Mouse (Mus musculus) limb, embryonic 14.5 days (tissue): ENCODE results near the gene AW011738. TPM values are rescaled to one million over a fixed set of nuclear protein-coding genes. Genes with fewer than 3 reads are reported as not detected.

Experiments used
- ATAC-seq: fragments of 200-750 bp; cut with Nextera tagmentation; 2 replicates; pipeline ENCODE4 v1.8.0; 2017; ENCODE audit warnings: low read depth, moderate number of reproducible peaks, moderate TSS enrichment; ENCODE audit not compliant: low FRiP score
- DNase-seq: peaks from one replicate; pipeline ENCODE4 v3.0.0-alpha.2; 2015; ENCODE audit warnings: low spot score
- H3K27ac ChIP-seq: fragments of 300-500 bp; sonication (generic); replicated peaks from 2 replicates; pipeline ENCODE4 v1.5.1; 2014; ENCODE audit warnings: low read depth, mild to moderate bottlenecking, low read length, moderate library complexity, mixed read lengths
- H3K27me3 ChIP-seq: fragments of 300-500 bp; sonication (generic); 2 replicates; pipeline ENCODE4 v1.6.1; 2014; ENCODE audit warnings: low read length, mixed read lengths; ENCODE audit not compliant: control insufficient read depth, insufficient read depth
- H3K36me3 ChIP-seq: fragments of 300-500 bp; sonication (generic); 2 replicates; pipeline ENCODE4 v1.6.1; 2014; ENCODE audit warnings: mild to moderate bottlenecking, low read length, moderate library complexity, mixed read lengths; ENCODE audit not compliant: control insufficient read depth, insufficient read depth
- H3K4me1 ChIP-seq: fragments of 300-500 bp; sonication (generic); 2 replicates; pipeline ENCODE4 v1.6.1; 2014; ENCODE audit warnings: antibody characterized with exemption, low read length, mixed read lengths; ENCODE audit not compliant: control insufficient read depth, insufficient read depth
- H3K4me2 ChIP-seq: fragments of 300-500 bp; sonication (generic); replicated peaks from 2 replicates; pipeline ENCODE4 v1.6.1; 2014; ENCODE audit warnings: low read depth, mild to moderate bottlenecking, low read length, moderate library complexity; ENCODE audit not compliant: severe bottlenecking
- H3K4me3 ChIP-seq: fragments of 300-500 bp; sonication (generic); replicated peaks from 2 replicates; pipeline ENCODE4 v1.5.1; 2014; ENCODE audit warnings: low read length
- H3K9ac ChIP-seq: fragments of 300-500 bp; sonication (generic); 2 replicates; pipeline ENCODE4 v1.6.1; 2014; ENCODE audit warnings: mild to moderate bottlenecking, low read depth, low read length, moderate library complexity; ENCODE audit not compliant: severe bottlenecking
- H3K9me3 ChIP-seq: fragments of 300-500 bp; sonication (generic); 2 replicates; pipeline ENCODE4 v1.6.1; 2016; ENCODE audit warnings: low read length; ENCODE audit not compliant: control insufficient read depth
- POLR2A ChIP-seq: fragments of 200-500 bp; IDR thresholded peaks from 2 replicates; pipeline ENCODE4 v1.8.0; 2012; ENCODE audit warnings: inconsistent platforms, mild to moderate bottlenecking, moderate library complexity, borderline replicate concordance; ENCODE audit not compliant: insufficient read depth, insufficient read length; ENCODE audit errors: extremely low read depth
- WGBS: fragments of 180-500 bp; shearing (Covaris S2); extraction: QIAGEN DNeasy Blood & Tissue Kit; methylation state at CpG from one replicate; pipeline ENCODE4 v1.1.7; 2014; 5-methylcytosine and 5-hydroxymethylcytosine counted together
- polyA plus RNA-seq, 2 experiments: library from polyadenylated mRNA; depleted of rRNA in 1 of 2; stranded (reverse) in 1 of 2; unstranded in 1 of 2; fragments of >200 nt; fragmentation: Nextera tagmentation in 1 of 2; extraction: Ambion mirVana in 1 of 2; gene quantifications; 2 replicates each; pipeline versions ENCODE4 v1.2.1 to v1.2.3; 2012 to 2014

Gene AW011738
- polyA plus RNA-seq, 2 experiments: 1.4 to 2.4 TPM

DNA sequence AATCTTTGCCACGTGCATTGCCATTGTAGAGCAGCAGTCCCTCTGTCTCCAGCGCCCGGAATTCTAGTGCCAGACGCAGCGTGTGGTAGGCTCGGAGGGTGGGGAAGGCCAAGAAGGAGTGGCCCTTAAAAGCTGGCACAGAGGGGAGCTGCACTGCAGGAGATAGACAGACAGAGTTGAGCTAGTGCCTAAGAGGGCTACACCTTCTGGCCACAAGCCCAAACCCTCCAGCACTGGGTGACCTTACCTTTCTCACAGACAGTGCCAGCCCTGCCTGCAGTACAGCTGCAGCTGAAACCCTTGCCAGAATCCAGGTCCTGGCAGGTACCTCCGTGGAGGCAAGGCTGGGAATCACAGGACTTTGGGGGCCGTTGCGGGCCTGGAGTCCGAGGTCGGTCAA is 31.3 kb upstream of the AW011738 start:
- Histone ChIP-seq H3K4me3 (no peak overlapping the region), H3K36me3 (peaks cover 97% of the 10 kb centered on the region), H3K4me1 (no peaks in the 10 kb centered on the region), H3K9ac (no peak overlapping the region), H3K9me3 (no peaks in the 10 kb centered on the region), H3K4me2 (no peak overlapping the region), H3K27ac (no peak overlapping the region), H3K27me3 (no peaks in the 10 kb centered on the region)
- 93% methylated on average over 11 of the region's 11 CpGs for WGBS
- DNase-seq (no peak), ATAC-seq (no peak)
- no peak for TF ChIP-seq POLR2A

DNA sequence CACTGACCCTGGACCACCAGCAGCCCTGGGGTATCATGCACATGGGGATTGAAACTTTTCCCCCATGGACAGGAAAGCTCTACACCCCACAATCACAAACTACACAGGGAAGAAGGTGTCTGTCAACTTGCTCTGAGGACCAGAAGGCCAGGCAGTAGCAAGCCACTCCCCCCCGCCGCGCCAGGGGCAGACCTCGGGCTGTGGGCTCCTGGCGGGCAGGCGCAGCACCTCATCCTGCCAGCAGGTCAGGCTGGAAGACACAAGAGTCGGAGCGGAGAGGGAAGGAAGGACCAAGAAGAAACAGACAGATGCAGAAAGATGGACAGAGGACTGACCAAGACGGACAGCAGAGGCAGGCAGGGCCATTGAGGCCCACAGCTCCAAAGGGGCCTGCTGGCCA is 25.5 kb upstream of the AW011738 start:
- Histone ChIP-seq H3K9me3 (no peaks in the 10 kb centered on the region), H3K4me1 (no peaks in the 10 kb centered on the region), H3K4me3 (no peak overlapping the region), H3K27ac (no peak overlapping the region), H3K27me3 (no peaks in the 10 kb centered on the region), H3K9ac (no peak overlapping the region), H3K4me2 (no peak overlapping the region), H3K36me3 (peaks cover 83% of the 10 kb centered on the region)
- ATAC-seq (no peak), DNase-seq (no peak)
- no peak for TF ChIP-seq POLR2A
- WGBS: 92% methylated on average over 9 of the region's 9 CpGs

DNA sequence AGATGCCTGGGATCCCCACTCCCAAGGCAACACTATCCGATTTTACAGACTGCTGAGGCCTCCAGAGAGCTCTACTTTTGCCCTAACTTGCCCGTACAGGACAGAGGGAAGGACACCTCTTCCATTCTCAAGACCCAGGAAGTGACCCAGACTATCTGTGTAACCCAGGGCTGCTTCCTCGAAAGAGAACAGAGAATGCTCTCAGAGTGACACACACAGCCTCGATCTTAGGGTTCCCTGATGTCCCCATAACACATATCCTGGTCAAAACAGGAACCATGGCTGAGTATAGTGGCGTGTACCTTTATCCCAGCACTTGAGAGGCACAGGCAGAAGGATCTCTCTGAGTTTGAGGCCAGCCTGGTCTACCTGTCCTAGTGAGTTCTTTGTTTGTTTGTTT is 19.4 kb upstream of the AW011738 start:
- peaks cover 50% of the 10 kb centered on the region for H3K36me3 ChIP-seq
- H3K4me1 ChIP-seq: peaks cover 16% of the 10 kb centered on the region
- no peak overlapping the region for H3K4me3 ChIP-seq
- H3K27me3 ChIP-seq: no peaks in the 10 kb centered on the region
- no peak overlapping the region for H3K9ac ChIP-seq
- no peak overlapping the region for H3K4me2 ChIP-seq
- no peaks in the 10 kb centered on the region for H3K9me3 ChIP-seq
- no peak for ATAC-seq
- 87% methylated on average over 5 of the region's 5 CpGs for WGBS
- TF ChIP-seq POLR2A: no peak
- DNase-seq: no peak
- H3K27ac ChIP-seq: no peak overlapping the region

DNA sequence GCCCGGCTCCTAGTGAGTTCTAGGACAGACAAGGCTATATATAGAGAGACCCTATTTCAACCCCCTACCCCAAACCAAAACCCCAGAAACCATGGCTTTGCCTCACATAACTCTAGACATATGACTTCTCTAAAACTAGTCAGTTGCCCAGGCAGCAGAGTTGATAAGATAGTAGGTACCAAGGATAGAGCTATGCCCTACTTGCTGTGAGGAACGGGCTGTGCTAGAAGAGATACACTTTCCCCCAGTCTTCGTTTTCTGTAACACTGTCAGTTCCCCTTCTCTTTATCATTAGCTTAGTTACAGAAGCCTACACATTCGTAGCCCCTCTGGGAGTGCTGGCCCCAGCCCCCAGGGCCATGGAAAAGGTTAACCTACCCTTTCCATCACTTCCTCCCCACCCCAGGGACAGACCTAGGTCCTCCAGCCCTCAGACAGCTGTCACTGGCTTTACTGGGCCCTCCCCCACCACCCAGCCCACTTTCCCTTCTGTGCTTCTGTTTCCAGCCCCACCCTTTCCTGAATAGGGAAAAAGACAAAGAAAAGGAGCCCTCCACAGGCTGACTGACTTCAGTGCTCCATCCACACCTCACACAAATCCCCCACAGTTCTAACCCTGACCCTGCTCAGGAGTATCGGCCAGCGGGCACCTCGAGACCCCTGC is 18.7 kb upstream of the AW011738 start:
- Histone ChIP-seq H3K9ac (no peak overlapping the region), H3K4me2 (no peak overlapping the region), H3K9me3 (no peaks in the 10 kb centered on the region), H3K27me3 (no peaks in the 10 kb centered on the region), H3K4me1 (peaks cover 23% of the 10 kb centered on the region), H3K27ac (no peak overlapping the region), H3K4me3 (no peak overlapping the region), H3K36me3 (peaks cover 43% of the 10 kb centered on the region)
- TF ChIP-seq POLR2A: no peak
- WGBS: 92% methylated on average over 7 of the region's 7 CpGs
- ATAC-seq (no peak), DNase-seq (no peak)

DNA sequence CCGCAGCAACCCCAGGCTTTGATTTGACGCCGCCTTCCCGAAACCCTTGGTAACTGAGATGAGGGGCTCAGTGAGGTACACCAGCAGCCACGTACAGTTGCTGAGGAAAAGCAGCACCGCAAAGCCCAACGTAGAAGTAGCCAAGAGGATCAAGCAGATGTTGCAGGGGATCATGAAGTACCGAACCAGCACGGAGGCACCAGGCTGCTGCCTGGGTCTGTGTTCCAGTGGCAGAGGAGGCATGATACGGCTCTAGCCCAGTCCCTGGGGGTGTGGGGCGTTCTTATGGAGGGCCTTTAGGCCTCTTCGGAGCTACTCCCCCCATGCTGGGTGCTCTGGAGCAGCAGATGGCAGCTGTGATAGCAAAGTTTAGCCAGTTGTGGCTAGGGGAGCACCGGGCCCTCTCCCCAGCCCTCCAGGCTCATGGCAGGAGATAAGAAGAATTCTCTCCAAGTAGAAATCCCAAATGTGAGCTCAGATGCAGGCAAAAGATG is 17.6 kb upstream of the AW011738 start:
- Histone ChIP-seq H3K9ac (peak overlapping the region; percentile 47; the same call in 1 of the 2 replicates), H3K27ac (no peak overlapping the region), H3K4me2 (peak overlapping the region; percentile 40; the same call in 1 of the 2 replicates), H3K4me3 (peak overlapping the region; percentile 20; the same call in 1 of the 2 replicates), H3K27me3 (no peaks in the 10 kb centered on the region), H3K9me3 (no peaks in the 10 kb centered on the region), H3K36me3 (peaks cover 38% of the 10 kb centered on the region), H3K4me1 (peaks cover 24% of the 10 kb centered on the region)
- WGBS: 89% methylated on average over 13 of the region's 13 CpGs
- TF ChIP-seq POLR2A: no peak
- DNase-seq (no peak), ATAC-seq (no peak)
